Mouse (Mus musculus) liver, embryonic 16.5 days (tissue): ENCODE measurements around the gene Ppp1r1b. TPM values are rescaled to one million over a fixed set of nuclear protein-coding genes. Genes with fewer than 3 reads are reported as not detected.

Source experiments
- ATAC-seq: fragments of 200-750 bp; cut with Nextera tagmentation; 2 replicates; pipeline ENCODE4 v1.8.0; 2017; ENCODE audit warnings: low read depth, mild to moderate bottlenecking, moderate number of reproducible peaks, moderate library complexity
- H3K27ac ChIP-seq: fragments of 300-500 bp; sonication (generic); 2 replicates; pipeline ENCODE4 v1.5.1; 2014; ENCODE audit warnings: mild to moderate bottlenecking, low read length
- H3K27me3 ChIP-seq: fragments of 300-500 bp; sonication (generic); 2 replicates; pipeline ENCODE4 v1.6.1; 2014; ENCODE audit warnings: low read depth, low read length, mixed read lengths; ENCODE audit not compliant: control insufficient read depth, insufficient read depth
- H3K36me3 ChIP-seq: fragments of 300-500 bp; sonication (generic); 2 replicates; pipeline ENCODE4 v1.6.1; 2014; ENCODE audit warnings: mild to moderate bottlenecking; ENCODE audit not compliant: control insufficient read depth, insufficient read depth
- H3K4me1 ChIP-seq: fragments of 300-500 bp; sonication (generic); 2 replicates; pipeline ENCODE4 v1.6.1; 2014; ENCODE audit warnings: low read depth, low read length, mixed read lengths; ENCODE audit not compliant: control insufficient read depth
- H3K4me2 ChIP-seq: fragments of 300-500 bp; sonication (generic); 2 replicates; pipeline ENCODE4 v1.6.1; 2014; ENCODE audit warnings: low read depth, low read length, mixed read lengths
- H3K4me3 ChIP-seq: fragments of 300-500 bp; sonication (generic); 2 replicates; pipeline ENCODE4 v1.5.1; 2014; ENCODE audit warnings: low read depth, mild to moderate bottlenecking, low read length
- H3K9ac ChIP-seq: fragments of 300-500 bp; sonication (generic); 2 replicates; pipeline ENCODE4 v1.6.1; 2014; ENCODE audit warnings: low read depth, low read length
- H3K9me3 ChIP-seq: fragments of 300-500 bp; sonication (generic); replicated peaks from 2 replicates; pipeline ENCODE4 v1.6.1; 2016; ENCODE audit warnings: low read length; ENCODE audit not compliant: control insufficient read depth
- WGBS: fragments of 180-500 bp; shearing (Covaris S2); extraction: QIAGEN DNeasy Blood & Tissue Kit; methylation state at CpG from one replicate; pipeline ENCODE4 v1.1.7; 2014; ENCODE audit not compliant: insufficient replicate concordance; 5-methylcytosine and 5-hydroxymethylcytosine counted together
- polyA plus RNA-seq: library from polyadenylated mRNA; unstranded; fragments of >200 nt; fragmentation: Nextera tagmentation; extraction: Ambion mirVana; gene quantifications from 2 replicates; pipeline ENCODE4 v1.2.1, GENCODE M21; 2015

Ppp1r1b gene
- polyA plus RNA-seq, 1 experiment from 2014 or later = 1.9 TPM

DNA sequence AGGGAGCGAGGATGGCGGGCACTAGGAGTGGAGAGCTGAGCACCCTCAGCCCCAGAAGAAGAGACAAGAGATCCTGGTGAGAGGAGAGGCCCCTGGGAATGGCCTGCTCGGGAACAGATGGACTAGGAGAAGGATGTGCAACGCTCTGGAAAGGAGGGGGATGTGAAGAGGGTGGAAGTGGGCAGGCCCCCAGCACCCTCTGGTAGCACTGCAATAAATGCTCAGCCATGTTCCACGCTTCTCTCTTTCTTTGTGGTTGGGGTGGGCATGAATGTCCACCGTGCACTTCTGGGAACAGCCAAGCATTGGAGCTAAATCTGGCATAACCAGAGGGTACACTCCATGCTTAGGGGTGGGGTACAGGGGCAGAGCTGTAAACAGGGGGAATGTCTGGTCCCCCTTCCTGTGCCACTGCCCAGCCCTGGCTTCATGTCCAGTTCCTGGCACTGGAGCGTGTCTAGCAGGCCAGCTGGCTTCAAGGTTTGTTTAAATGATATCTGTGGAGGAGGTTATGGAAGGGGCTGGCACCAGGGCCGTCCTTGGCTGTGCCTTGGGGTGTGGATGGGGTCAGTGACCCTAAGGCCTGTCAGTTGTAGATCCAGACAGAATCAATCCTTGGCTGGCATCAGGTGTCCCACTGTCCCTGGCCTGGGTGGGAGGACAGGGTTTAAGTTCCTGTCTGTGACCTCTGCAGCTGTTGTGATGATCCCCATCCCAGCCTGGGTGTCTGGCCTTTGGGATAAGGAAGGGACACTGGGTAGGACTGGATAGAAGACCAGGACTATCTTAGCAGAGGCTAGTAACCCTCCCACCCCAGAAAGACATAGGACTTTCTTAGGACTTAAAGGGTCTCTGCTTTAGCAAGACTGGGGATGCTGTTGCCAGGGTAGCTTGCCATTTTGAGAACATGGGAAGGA, 36.8 kb downstream of the Ppp1r1b start:
- ATAC-seq = no peak
- 54% methylated on average over 8 of the region's 8 CpGs for WGBS
- no peak overlapping the region for H3K27ac ChIP-seq
- no peak overlapping the region for H3K9ac ChIP-seq
- H3K9me3 ChIP-seq = no peaks in the 10 kb centered on the region
- H3K4me2 ChIP-seq = no peak overlapping the region
- H3K36me3 ChIP-seq = no peaks in the 10 kb centered on the region; the same call in 1 of the 2 replicates
- H3K27me3 ChIP-seq = peaks cover 44% of the 10 kb centered on the region
- H3K4me1 ChIP-seq = no peaks in the 10 kb centered on the region
- H3K4me3 ChIP-seq = no peak overlapping the region

DNA sequence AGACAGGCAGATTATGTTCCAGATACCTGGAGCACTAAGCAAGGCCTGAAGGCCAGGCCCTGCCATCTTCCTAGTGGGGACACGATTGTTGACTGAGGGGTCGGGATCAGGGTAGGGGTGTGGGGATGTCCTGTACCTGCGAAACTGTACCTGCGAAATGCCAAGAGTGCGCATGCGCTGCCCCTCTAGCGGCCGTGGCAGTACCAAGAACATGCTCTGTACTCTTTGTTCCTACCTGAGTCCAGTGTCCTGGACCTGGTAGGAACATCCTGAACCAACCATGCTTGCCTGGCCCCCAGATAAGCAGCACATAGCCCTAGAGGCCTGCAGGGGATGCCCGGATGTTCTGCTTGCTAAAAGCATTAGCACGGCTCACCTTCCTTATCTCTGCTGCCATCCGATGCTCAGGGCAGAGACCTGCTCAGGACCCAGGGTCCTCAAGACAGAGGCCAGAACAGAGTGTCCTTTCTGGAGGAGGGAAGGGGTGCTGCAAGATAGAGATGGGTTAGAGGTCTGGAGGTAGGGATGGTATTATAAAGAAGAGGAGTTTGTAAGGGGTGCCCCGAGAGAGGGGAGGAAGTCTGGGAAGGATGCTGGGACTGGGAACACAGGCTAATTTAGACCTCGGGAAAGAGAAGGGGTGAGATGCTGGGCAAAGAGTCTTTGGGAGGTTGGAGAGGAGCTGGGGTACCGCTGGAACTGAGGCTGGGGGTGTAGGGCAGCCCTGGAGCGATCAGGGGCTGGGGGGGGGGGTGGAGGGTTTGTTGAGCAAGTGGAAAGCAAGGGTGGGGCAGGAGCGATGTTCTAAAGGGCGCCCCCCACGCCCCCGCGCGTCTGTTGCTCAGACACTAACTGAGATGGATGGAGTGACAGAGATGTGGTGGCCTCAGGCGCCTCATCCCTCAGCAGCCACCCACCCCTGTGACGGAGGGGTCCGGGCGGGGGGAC, 37.7 kb downstream of the Ppp1r1b start, which contains the start of gene Pnmt:
TSS of gene Pnmt (plus strand) at position 813 of the 948 bp plus-strand sequence.
- no peak within 1 kb of the TSS for H3K27ac ChIP-seq
- H3K4me1 ChIP-seq = no peaks in the 10 kb centered on the region
- 39% methylated on average over 25 of the region's 25 CpGs for WGBS
- no peaks in the 10 kb centered on the region for H3K9me3 ChIP-seq
- H3K9ac ChIP-seq = no peak within 1 kb of the TSS
- H3K36me3 ChIP-seq = no peaks in the 10 kb centered on the region
- no peak within 1 kb of the TSS for H3K4me3 ChIP-seq
- peaks cover 44% of the 10 kb centered on the region for H3K27me3 ChIP-seq
- H3K4me2 ChIP-seq = no peak within 1 kb of the TSS
- ATAC-seq = no peak

DNA sequence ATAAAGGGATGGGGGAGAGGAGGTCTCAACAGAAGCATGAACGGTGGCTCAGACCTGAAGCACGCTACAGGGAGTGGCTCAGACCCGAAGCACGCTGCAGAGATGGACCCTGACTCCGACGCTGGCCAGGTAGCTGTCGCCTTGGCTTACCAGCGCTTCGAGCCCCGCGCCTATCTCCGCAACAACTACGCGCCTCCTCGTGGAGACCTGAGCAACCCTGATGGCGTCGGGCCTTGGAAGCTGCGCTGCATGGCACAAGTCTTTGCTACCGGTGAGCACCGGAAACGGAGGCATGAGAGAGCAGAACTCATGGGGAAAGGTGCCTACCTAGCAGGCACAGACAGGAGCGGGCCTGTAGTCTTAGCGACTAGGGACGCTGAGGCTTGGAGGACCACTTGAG, 38.4 kb downstream of the Ppp1r1b start:
- H3K27me3 ChIP-seq = peaks cover 44% of the 10 kb centered on the region
- H3K4me2 ChIP-seq = no peak overlapping the region
- H3K9ac ChIP-seq = no peak overlapping the region
- H3K9me3 ChIP-seq = no peaks in the 10 kb centered on the region
- 15% methylated on average over 24 of the region's 24 CpGs for WGBS
- H3K4me1 ChIP-seq = no peaks in the 10 kb centered on the region
- H3K27ac ChIP-seq = no peak overlapping the region
- H3K4me3 ChIP-seq = no peak overlapping the region
- no peak for ATAC-seq
- no peaks in the 10 kb centered on the region for H3K36me3 ChIP-seq

DNA sequence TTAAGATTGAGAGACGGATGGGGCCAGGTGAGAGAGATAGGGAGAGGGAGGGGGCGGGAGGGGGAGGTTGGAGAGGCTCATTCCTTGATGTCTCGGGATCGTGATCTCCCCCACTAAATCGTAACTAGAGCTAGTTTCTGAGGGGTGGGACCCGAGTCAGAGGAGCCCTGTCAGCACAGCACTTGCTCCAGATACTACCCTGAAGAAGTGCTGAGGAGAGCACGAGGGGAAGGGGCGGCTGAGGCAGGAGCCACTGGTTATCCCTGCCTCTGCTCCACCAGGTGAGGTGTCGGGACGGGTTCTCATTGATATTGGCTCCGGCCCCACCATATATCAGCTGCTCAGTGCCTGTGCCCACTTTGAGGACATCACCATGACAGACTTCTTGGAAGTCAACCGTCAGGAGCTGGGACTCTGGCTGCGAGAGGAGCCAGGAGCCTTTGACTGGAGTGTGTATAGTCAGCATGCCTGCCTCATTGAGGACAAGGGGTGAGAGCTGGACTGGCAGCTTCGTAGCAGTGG, 38.9 kb downstream of the Ppp1r1b start:
- no peak overlapping the region for H3K27ac ChIP-seq
- H3K9me3 ChIP-seq = no peaks in the 10 kb centered on the region
- 49% methylated on average over 14 of the region's 14 CpGs for WGBS
- no peaks in the 10 kb centered on the region for H3K36me3 ChIP-seq
- no peak for ATAC-seq
- H3K27me3 ChIP-seq = peaks cover 44% of the 10 kb centered on the region
- no peak overlapping the region for H3K9ac ChIP-seq
- no peak overlapping the region for H3K4me2 ChIP-seq
- H3K4me3 ChIP-seq = no peak overlapping the region
- peaks cover 2% of the 10 kb centered on the region for H3K4me1 ChIP-seq

DNA sequence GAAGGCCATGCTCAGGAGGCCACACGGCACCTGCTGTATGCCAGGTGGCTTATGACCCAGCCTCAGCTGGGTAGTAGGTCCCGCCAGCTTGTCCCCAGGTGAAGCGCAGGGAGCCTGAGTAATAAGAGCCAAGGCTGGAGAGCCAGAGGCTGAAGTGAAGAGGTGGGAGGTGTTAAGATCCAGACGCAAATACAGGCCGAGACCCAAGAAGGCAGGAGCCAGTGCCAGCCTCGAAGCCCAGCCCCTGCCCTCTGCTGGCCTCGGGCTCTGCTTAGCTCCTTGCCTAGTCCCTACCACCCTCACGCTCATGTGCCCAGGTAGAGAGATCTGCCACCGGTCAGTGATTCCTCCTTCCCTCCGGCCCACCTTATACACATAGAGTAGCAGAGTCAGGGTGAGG, 40.1 kb downstream of the Ppp1r1b start:
- H3K27me3 ChIP-seq = peaks cover 44% of the 10 kb centered on the region
- 59% methylated on average over 10 of the region's 10 CpGs for WGBS

DNA sequence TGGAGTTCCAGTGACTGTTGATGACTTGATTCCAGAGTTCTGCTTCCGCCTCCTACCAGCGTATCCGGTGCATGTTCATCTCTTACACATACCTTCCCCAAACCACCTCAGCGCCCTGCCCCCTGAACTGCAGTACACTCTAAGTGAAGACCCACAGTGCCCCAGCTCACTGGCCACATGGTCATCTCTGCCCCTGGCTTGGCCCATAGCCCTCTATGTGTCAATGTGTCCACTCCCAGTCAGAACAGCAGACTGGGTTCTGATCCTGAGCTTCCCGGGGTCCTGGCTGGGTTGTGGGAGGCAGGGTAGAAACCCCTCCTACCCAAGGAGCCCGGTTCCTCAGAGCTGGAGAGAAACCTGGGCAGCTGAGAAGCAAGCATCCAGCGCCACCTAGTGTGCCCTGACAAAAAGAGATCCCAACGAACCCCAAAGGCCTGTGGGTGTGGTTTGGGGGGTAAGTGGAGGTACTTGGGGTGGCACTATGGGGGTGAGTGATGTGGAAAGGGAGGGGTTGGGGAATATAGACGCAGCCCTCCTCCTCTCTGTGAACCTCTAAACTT, 41.1 kb downstream of the Ppp1r1b start:
- no peak overlapping the region for H3K9ac ChIP-seq
- no peaks in the 10 kb centered on the region for H3K9me3 ChIP-seq
- no peak overlapping the region for H3K4me2 ChIP-seq
- no peak overlapping the region for H3K27ac ChIP-seq
- H3K4me1 ChIP-seq = peaks cover 24% of the 10 kb centered on the region
- peaks cover 39% of the 10 kb centered on the region for H3K27me3 ChIP-seq
- ATAC-seq = no peak
- H3K4me3 ChIP-seq = no peak overlapping the region
- no peaks in the 10 kb centered on the region for H3K36me3 ChIP-seq
- WGBS = 20% methylated on average over 9 of the region's 9 CpGs

More for the DNA sequence above, 40.1 kb downstream of the Ppp1r1b start:
- no peak overlapping the region for H3K27ac ChIP-seq
- no peak overlapping the region for H3K4me2 ChIP-seq
- H3K36me3 ChIP-seq = no peaks in the 10 kb centered on the region
- no peaks in the 10 kb centered on the region for H3K9me3 ChIP-seq
- peaks cover 14% of the 10 kb centered on the region for H3K4me1 ChIP-seq
- H3K4me3 ChIP-seq = no peak overlapping the region
- ATAC-seq = no peak
- no peak overlapping the region for H3K9ac ChIP-seq

DNA sequence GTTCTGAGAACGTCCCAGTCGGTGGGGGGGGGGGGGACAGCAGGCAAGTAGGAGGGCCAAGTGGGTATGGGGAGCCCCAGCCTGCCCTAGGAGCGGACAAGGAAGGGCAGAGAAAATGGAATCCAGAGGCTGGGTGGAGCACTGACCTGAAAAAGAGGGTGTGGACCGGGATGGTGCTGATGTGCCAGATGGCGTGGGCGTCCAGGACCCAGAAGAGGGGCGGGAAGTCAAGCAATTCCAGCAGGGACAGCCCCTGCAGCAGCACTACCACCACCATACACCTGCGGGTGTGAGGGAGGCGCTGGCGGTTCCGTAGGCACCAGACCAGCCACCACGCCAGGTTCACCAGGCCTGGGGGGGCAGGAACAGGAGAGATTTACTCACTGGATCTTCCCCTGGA, 41.9 kb downstream of the Ppp1r1b start:
- Histone ChIP-seq H3K9me3 (no peaks in the 10 kb centered on the region), H3K4me1 (peaks cover 33% of the 10 kb centered on the region), H3K27me3 (peaks cover 32% of the 10 kb centered on the region), H3K27ac (no peak overlapping the region), H3K4me3 (no peak overlapping the region), H3K9ac (no peak overlapping the region), H3K36me3 (no peaks in the 10 kb centered on the region), H3K4me2 (no peak overlapping the region)
- WGBS = 71% methylated on average over 12 of the region's 12 CpGs
- ATAC-seq = no peak

DNA sequence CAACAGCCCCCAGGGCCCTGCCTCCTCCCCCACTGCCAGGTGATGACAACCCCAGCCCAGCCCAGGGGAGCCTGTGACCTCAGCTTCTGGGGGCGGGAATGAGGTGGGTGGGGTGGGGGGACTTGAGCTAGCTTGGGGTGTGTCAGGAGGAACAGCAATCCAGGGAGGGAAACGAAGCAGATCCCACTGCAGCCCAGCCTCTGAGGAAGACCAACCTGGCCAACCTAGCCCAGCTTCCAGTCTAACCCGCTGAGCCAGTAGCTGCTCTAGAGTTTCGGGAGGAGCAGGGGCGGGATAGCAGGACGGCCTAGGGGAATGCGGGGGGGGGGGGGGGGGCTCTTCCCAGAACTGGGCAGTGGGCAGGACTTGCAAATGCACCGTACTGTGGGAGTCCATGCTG, 43.8 kb downstream of the Ppp1r1b start:
- peak overlapping the region; percentile 54; the same call in 1 of the 2 replicates for H3K4me2 ChIP-seq
- H3K27me3 ChIP-seq = peaks cover 13% of the 10 kb centered on the region
- no peaks in the 10 kb centered on the region for H3K36me3 ChIP-seq
- 40% methylated on average over 8 of the region's 8 CpGs for WGBS
- ATAC-seq = no peak
- H3K9me3 ChIP-seq = no peaks in the 10 kb centered on the region
- no peak overlapping the region for H3K9ac ChIP-seq
- H3K4me1 ChIP-seq = peaks cover 35% of the 10 kb centered on the region
- no peak overlapping the region for H3K4me3 ChIP-seq
- peak overlapping the region; percentile 88 for H3K27ac ChIP-seq
